Mouse (Mus musculus) bone marrow macrophage, adult 2 months (primary cell): ENCODE results near the gene Tbxas1.

Source experiments
- CTCF ChIP-seq: IDR thresholded peaks from 2 replicates; pipeline ENCODE4 v1.5.1; 2012; ENCODE audit warnings: low read depth, mild to moderate bottlenecking, low read length, moderate library complexity
- POLR2A ChIP-seq: IDR thresholded peaks from 2 replicates; pipeline ENCODE4 v1.6.1; 2012; ENCODE audit warnings: mild to moderate bottlenecking, low read depth, low read length, borderline replicate concordance

DNA sequence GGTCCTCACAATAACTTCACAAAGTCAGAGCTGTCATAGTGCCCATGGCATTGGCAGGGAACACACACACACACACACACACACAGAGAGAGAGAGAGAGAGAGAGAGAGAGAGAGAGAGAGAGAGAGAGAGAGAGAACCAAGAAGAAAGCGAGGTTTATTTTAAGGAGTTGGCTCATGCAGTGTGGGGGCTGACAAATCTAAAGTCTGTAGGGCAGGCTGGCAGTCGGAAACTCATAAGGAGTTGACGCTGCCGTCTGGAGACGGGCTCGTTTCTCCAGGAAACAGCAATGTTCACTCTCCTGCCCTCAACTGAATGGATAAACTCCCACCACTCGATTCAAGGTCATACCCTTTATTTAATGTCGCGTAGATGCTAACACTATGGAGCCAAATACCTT is 165.2 kb downstream of the Tbxas1 start:
- no peak for TF ChIP-seq POLR2A
- TF ChIP-seq CTCF: no peak
